Mouse (Mus musculus) granulocyte monocyte progenitor cell, adult 5-6 weeks (primary cell): ENCODE measurements around the gene Lexm. TPM values are rescaled to one million over a fixed set of nuclear protein-coding genes. Genes with fewer than 3 reads are reported as not detected.
A peak's percentile ranks its signal among the peaks of the same experiment; 100 is the strongest.

ENCODE experiments used
- ATAC-seq: replicated peaks from 2 replicates; pipeline ENCODE4 v1.8.0; 2016; ENCODE audit warnings: mild to moderate bottlenecking, moderate TSS enrichment, inconsistent platforms; ENCODE audit not compliant: poor library complexity, severe bottlenecking
- total RNA-seq, 2 experiments: library from RNA; stranded (forward) in 1 of 2; stranded (reverse) in 1 of 2; fragments of 200-712, 200-1000 nt in 1 of 2; fragments of >200 nt in 1 of 2; fragmentation: Nextera tagmentation in 1 of 2; gene quantifications; 2 replicates each; pipeline ENCODE4 v1.2.3; 2014 to 2017

Gene Lexm
- total RNA-seq, 2 experiments from 2014 or later = not detected

DNA sequence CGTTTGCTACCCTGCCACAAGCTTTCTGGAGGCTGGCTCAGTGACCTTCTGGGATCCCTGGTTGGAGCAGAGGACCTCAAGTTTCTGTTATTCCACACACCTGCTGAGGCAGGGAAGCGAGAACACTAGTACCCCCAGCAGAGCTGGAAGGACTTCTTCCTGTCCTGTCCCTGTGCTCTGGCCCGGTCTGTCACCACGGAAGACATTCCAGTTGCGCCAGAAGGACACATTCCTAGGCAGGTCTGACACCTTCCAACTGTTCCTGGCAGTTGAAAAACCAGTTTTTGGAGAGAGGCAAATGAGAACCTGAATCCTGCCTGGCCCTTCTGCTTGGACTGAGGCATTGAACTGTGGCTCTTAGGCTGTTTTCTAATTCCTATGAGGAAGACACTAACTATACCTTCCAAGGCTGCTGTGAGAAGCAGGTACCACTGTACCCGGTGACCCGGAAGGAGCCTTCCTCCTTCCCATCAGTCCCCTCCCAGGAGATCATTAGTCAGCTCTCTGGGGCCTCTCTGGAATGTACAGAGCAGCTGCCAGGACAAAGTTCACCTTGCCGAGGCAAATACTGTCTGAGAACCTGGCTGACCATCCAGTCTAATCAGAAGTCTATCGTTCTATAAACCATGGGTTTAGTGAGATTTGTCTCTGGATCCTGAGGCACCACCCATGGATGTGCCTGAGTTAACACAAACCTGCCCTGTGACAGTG, 11.8 kb upstream of the Lexm start:
- no peak for ATAC-seq

DNA sequence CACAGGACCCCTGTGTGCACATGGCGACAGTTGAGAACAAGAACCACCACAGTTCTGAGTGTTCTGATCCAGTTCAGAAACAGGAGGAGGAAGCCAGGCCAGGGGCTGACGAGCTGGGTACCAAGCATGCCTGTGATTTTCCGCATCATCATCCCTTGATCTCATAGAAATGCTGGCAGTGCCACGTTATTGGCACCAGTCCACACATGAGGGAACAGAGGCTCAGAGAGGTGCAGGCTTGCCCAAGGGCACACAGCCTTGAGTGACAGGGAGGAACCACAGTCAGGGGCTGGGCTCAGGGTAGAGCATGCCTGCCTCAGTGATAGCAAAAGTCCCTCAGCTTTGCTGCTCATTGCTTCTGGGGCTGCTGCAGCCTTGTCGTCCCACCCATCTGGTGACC, 10.8 kb upstream of the Lexm start:
- no peak for ATAC-seq

DNA sequence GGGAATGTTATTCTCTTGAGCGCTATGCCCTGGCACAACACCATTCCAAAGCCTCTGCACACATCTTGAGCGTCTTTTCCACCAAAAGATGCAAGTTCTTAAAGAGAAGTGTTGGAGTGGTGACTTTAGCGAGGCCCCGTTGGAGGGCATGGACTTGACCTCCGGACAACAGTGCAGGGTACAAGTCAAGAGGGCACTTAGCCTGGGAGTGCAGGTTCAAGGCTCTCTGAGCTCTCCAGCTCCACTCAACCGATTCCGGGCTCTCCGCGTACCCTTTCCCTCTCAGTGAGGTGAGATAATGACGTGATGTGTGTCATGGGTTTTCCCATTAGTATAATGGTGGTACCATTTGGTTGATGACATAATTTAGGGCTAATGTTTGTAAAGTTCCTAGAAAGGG, 7.2 kb upstream of the Lexm start:
- no peak for ATAC-seq

DNA sequence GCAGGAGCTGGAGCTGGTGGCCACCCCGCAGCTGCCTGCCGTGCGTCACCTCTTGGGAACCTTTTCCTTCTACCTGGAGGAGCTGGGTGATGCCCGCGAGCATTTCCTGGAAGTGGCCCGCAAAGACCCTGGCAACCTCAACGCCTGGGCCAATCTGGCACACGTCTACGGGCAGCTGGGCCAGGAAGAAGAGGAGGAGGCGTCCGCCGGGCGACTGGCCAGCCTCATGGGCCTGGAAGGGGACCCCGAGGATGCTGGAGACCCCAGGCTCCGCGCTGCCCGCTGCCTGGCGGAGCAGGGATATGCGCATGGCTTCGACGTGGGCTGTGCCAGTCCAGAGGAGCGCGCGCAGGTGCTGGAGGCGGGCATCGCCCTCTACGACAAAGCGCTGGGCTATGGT, 5.7 kb upstream of the Lexm start:
- ATAC-seq = no peak

DNA sequence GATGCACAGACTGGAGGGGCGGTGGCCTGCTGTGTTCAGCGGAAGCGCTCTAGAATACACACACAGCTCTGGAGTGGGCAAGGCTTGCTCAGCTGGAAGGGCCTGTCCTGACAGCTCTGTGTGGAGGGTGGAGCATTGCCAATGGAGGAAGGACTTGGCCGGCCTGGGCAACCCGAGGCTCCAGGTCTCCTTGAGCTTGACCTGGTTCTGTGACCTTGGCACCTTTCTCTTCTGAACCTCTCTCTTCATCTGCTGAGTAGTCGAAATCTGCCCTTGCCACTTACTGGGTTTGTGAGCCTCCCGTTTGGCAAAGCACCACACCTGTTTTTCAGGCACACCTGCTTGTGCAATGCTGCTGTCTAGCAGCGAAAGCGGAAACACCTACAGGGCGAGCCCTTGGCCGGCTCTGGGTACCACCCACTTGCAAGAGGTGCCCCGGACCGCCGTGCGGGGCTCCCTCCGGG, 5.0 kb upstream of the Lexm start, which contains the start of gene Ttc22:
Ttc22 (plus strand) TSS at position 403 of the 464 bp plus-strand sequence.
- no peak for ATAC-seq

DNA sequence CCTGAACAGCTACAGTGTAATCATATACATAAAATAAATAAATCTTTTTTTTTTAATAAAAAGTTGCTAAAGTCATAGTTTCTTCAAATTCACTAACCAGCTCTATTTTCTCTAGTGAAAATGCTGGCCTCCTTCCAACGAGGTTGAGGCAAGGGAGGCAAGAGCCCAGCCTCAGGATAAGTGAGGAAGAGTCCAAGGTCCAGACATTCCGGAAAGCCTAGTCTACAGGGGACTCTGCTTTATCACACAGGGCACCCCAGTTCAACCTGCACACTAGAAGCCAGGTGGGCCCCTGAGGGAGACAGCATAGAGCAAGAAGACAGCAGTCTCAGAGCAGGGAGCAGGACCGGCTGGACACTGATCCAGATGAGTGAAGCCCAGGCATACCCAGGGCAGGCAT, 4.4 kb upstream of the Lexm start:
- no peak for ATAC-seq

DNA sequence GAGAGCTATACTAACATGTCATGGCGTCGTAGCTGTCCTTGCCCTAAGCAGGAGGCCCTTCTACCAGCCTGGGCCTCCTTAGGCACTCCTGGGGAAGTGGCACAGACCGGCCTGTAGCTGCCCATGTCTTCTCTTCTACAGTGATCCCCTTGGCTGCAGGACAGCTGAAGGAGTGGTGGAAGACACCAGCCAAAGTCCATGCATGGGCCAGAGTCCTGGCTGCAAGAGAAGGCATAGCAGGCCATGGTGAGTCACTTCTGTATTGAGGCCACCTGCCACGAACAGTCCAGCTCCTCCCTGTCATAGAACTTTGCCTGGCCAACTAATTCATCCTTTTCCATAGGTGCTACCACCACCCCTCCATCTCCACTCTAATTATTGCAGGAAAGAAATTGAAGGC, 1.9 kb upstream of the Lexm start:
- ATAC-seq = no peak

DNA sequence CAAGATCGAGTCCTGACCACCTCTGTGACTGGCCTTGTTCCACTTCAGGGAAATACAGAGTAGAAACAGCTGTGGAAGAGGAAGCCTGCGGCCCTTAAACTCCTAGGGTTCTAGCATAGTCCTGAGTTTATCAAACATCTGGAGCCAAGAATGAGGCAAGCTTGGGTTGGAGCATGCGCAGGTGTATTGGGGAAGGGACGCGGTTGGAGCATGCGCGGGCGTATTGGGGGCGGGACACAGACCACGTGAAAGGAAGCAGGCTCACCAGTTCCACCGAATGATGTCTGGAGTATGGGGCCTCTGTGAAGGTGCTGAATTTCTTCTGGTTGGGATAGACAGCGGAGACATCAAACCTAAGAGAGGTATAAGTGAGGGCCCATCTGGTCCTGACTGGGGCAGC, 1.4 kb downstream of the Lexm start:
- no peak for ATAC-seq

DNA sequence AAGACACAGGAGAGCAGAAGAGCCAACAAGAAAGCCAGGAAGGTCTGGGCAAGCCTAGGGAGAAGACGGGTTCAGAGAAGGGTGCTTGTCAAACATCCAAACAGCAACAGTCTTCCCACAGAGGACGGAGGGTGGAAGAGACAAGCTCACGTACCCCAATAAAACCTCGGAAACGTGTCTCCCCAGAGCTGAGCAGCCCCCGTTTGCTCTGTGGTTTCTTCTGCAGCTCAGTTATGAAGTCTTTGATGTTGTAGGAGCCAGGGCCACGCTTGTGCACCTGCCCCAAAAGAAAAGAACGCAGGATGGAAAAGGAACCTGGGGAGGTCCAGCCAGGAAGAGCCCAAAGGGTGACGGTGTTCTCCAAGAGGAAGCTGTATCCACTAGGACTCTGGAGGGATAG, 2.2 kb downstream of the Lexm start:
- ATAC-seq = no peak

DNA sequence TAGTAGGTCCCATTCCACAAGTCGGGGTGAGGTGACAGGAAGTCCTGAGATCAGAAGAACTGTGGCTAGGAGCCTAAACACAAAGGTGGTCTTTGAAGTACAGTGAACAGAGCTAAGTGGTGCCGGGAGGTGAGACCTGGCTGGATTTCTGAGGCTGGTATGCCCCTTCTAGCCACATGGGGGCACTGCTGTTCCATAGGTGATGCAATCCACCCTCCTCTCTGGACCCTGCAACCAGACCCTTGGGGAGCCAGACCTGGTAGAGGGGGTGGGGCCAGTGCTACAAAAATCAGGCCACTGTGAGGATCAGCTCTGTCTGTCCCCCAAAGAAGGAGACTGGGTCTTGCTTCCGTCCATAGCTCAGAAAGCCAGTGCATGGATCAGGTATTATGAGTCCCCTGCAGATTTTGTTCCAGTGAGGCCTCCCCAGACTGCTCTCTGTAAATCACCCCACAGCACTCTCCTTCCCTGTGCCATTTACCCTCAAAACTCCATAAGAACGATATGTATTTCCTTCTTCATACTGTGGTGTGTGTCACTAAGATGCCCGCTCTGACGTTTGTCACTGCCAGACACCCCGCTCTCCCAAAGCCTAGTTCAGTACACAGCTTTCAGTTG, 2.8 kb downstream of the Lexm start:
- peak; percentile 88 for ATAC-seq

DNA sequence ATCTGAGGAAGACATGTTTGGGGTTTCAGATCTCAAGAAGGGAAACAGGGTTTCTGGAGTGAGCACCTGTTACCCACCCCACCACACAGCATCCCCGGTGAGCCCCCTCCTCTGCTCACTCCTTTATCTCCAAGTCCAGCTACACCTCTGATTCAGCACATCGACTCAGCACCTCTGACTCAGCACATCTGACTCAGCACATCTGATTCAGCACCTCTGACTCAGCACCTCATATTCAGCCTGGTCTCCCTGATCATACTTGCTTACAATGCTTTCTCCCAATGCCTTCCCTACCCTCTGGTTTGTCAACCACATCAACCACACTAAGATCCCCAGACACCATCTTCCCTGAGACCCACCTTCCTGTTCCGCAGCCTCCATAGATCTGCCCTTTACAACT, 3.5 kb downstream of the Lexm start:
- no peak for ATAC-seq

DNA sequence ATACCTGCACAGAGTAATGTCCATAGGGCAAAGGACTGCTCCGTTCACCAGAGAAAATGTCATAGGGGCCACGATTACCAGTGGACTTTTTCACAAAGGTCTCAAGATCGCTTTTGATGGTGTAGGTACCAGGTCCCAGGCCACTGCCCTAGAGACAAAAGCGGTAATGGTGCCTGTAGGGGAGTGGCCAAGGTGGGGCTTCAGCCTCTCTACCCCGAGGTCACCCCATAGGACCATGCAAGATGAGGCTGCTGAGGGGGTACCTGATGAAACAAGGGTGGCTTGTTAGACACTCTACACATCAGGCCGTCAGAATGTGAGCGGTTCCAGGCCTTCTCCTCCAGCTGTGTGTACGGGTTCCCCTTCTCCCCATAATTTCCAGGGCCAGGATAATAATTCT, 3.9 kb downstream of the Lexm start:
- no peak for ATAC-seq

DNA sequence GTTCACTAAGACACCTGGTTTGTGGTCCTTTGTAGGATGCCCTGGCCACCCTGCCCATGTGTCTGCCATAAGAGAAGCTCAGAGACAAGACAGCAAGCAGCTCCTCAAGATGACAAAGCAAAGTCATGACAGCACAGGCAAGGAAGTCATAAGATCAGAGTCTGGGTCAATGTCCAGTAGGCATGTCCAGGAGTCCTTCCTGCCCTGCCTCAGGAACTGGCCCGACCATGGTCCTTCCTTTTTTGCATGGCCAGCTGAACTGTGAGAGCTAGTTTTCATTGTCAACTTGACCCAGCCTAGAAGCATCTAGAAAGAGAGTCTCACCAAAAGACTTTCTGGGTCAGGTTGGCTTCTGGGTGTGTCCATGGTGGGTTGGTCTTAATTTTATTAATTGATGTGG, 9.1 kb downstream of the Lexm start:
- ATAC-seq = no peak

DNA sequence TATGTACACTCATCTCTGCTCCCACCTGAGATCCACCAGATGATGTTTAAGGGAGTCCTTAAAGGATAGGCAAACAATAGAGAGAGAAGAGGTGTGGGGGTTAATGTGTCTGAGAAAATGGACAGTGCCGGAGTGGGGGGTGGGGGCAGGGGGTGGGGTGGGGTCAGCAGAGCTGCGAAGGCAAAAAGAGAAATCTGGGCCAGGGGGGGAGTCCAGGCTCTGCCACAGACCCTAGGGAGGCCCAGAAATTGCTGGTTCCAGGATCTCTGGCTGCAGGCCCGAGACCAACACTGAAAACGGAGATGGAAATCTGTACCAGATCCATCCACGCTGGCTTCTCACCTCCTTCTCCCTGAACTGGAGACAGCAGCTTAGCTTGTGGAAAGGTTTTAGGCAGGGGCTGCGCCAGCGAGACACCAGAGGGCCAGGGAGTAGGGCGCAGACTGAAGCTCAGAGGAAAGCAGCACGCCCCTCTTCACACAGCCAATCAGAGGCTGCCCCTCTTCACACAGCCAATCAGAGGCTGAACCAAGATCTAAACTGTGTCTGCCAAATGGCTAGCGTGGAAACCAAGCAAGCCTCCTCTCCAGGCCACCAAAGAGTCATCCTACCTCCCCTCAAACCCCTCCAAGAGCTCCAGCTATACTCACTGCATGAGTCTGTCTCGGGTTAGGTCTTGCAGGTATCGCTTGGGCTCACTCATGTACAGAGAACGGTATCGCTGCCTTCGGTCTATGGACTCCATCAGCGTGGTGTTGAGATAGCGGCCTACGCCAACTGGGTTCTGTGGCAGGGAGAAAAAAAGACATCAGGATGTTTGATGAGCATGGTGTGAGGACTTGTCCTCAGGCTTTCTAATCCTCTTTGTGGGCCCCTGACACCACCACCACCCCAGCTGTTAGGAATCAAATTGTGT, 10.1 kb downstream of the Lexm start:
- no peak for ATAC-seq

DNA sequence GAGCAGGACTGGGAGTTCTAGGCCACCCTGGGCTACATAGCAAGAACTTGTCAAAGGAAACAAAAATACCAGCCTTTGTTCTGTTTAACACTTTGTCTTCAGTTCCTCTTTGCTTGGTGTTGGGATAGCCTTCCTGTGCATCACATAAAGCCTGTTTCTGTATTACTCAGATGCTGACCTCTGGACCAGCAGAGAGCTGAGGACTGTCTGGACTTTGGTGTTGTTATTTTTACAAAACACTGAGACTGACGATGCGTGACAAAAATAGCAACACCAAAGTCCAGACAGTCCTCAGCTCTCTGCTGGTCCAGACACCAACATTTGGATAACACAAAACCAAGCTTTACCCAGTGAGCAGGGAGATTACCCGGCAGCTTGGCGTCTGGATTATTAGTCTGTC, 16.3 kb downstream of the Lexm start:
- ATAC-seq = no peak

DNA sequence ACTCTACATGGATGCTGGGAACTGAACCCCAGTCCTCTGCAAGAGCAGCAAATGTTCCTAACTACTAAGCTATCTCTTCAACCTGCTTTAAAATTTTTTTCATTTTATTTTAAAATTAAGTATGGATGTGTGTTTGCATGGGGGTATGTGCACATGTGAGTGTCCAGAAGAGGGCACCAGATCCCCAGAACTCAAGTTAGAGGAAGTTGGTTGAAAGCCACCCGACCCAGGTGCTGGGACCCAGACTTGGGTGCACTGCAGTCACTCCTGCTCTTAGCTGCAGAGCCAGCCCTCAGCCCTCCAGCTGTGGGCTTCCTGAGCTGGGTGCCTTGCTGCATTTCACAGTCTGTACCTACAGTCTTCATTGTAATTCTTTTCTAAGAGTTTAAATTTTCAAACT, 17.6 kb downstream of the Lexm start:
- no peak; the same call in 1 of the 2 replicates for ATAC-seq

DNA sequence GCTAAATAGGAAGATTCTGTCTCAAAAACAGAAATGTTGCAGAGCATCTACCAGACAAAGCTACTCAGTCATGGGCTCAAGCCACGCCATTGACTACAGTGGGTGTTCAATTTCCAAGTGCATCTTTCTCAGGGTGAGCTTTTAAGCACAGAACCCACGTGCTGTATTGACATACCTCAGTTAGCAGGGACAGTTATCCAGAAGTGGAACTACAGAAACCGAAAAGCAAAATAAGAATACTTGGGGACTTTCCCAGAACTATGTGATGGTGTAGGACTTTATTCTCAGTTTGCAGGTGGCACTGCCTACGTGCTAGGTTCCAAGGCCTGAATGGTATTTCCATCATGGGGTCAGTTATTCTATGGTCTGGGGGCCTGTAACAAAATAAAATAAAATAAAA, 19.3 kb downstream of the Lexm start:
- ATAC-seq = no peak

DNA sequence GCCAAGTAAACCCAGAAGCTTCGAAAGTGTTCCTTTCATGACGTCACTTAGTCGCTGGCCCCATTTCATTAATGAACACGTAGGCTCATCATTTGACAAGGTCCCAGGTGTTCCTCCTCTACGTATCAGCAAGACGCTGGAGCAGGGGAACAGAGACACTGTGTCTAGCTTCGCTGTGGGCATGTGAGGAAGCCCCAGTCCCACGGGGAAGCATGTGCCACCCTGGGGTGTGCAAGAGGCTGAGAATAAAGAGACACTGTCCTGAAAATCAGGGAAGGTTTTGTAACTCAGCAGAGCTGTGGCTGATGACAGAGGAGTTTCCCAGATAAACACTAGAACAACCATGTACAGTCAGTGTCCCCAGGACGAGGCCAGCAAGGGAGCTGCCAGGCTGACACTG, 20.0 kb downstream of the Lexm start:
- ATAC-seq = no peak

DNA sequence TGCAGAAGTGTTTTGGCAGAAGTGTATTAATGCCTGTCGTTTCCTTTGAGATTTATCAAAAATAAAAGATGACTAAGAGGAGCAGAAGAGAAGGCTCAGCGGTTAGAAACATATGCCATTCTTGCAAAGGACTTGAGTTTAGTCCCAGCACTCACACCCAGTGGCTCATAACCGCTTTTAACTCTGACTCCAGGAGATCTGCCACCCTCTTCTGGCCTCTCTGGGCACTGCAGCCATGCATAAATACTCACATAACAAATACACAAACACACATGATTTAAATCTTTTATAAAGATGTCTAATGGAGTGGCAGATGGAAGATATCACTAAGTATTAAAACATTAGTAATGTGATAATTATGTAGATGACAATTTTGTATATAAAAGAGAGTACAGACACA, 20.8 kb downstream of the Lexm start:
- no peak for ATAC-seq

DNA sequence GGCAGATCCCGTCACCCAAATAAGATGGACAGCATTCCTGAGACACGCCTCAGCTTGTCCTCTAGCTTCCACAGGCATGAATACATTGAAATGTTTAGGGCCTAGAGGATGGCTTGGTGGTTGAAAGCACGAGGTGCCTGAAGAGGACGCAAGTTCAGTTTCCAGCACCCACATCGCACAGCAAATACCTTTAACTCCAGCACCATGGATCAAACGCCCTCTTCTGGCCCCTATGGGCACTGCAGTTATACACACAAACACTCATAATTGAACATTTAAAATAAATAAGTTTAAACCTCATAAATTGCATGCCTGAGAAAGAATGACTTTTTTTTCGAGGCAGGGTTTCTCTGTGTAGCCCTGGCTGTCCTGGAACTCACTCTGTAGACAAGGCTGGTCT, 23.4 kb downstream of the Lexm start:
- ATAC-seq = no peak

DNA sequence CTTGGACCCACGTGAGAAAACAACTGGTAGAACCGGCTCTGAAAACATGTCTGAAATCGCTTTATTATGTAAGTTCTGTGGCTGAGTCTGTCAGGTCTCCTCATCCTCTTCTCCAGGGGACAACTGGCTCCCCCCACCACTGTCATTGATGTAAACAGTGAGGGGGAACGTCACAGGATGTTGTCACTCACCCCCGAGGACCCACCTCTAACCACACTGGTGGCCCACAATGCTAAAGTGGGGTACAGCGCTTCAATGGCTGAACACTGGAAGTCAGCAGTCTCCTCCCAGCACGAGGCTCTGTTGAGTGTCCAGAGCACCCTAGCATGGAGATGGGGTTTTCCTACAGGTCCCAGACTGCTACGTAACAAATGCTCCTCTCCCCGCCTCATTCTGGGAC, 26.2 kb downstream of the Lexm start:
- ATAC-seq = no peak
